Mouse (Mus musculus) NIH3T3 (cell line): ENCODE measurements at regions not wholly inside any gene's neighbourhood (a gene's known extent, or its start where the extent isn't known, plus 50 kb on each side); places are given as distances from the start of the nearest gene placed in this dataset.
"Not testable (repeated sequence)": the region's sequence is repeated elsewhere in the genome, so short reads cannot be mapped to it uniquely, and the experiment has no call there.

Experiments used
- DNase-seq: peaks from one replicate; pipeline ENCODE4 v3.0.0-alpha.2; 2012; ENCODE audit warnings: low read depth

- no peak for DNase-seq
Observed at GRCm38 (mm10) chr17:48650556-48650955, 195.9 kb downstream of the Unc5cl start.

- no peak for DNase-seq
Observed at GRCm38 (mm10) chr17:48672749-48673148, 218.0 kb downstream of the Unc5cl start.

GRCm38 (mm10) chr17:48678216-48678832 is 223.6 kb downstream of the Unc5cl start:
- no peak for DNase-seq

GRCm38 (mm10) chr17:48680331-48680730 is 225.6 kb downstream of the Unc5cl start:
- no peak for DNase-seq

GRCm38 (mm10) chr17:48688944-48689343 is 234.2 kb downstream of the Unc5cl start:
- DNase-seq: no peak

- DNase-seq: no peak
Observed at GRCm38 (mm10) chr17:48698456-48698855, 233.7 kb upstream of the Lrfn2 start.

DNA sequence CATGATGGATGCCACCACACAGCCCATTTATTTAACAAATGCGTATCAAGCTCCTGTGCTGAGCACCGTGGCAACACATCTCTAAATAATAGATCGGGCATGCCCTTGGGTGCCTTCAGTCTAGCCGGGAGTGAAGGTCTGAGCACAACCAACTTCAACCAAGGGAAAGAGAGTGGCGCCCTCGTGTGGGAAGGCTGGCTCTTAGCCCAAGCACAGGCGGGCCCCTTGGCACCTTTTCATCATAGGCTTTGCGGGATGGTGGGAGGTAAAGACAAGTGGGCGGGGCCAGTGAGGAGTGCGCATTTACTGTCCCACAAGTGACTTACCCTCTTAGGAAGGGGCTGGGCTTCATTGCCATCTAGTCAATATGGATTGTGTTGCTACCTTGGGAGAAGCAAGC is 231.6 kb upstream of the Lrfn2 start:
- DNase-seq: no peak

- no peak for DNase-seq
Observed at GRCm38 (mm10) chr17:48720506-48720905, 211.7 kb upstream of the Lrfn2 start.

- no peak for DNase-seq
Observed at GRCm38 (mm10) chr17:48723286-48723685, 208.9 kb upstream of the Lrfn2 start.

GRCm38 (mm10) chr17:48724513-48725112 is 207.6 kb upstream of the Lrfn2 start:
- no peak for DNase-seq

- DNase-seq: no peak
Observed at GRCm38 (mm10) chr17:48726460-48726859, 205.7 kb upstream of the Lrfn2 start.

- no peak for DNase-seq
Observed at GRCm38 (mm10) chr17:48733801-48734200, 198.4 kb upstream of the Lrfn2 start.

GRCm38 (mm10) chr17:48737181-48737580 is 195.0 kb upstream of the Lrfn2 start:
- not testable (repeated sequence) for DNase-seq

- DNase-seq: no peak
Observed at GRCm38 (mm10) chr17:48738708-48739107, 193.5 kb upstream of the Lrfn2 start.

DNA sequence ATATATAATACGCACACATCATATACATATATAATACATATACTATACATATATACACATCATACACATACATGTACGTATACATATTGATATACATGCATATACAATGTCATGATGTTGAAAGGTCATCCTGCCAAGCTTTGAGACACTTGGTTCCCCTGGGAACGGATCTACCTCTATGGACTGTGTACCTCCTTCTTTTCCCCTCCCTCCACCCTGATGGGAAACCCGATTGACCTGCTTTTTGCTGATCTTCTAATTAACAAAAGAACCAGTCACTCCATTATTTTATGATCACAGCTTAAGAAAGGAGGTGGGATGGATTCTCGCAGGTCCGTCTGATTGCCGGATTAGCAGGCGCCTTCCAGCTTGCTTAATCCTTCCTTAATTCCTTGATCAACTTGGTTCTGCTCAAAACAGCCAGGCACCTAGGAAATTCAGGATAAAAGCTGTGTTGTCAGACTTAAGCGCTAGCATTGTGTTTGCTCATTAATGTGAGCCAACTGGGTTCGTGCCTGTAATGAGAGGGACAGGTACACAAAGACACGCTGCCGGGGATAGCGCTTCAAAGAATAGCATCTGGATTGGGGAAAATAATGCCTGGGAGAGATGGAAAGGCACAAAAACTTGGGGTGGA is 189.3 kb upstream of the Lrfn2 start:
- no peak for DNase-seq

DNA sequence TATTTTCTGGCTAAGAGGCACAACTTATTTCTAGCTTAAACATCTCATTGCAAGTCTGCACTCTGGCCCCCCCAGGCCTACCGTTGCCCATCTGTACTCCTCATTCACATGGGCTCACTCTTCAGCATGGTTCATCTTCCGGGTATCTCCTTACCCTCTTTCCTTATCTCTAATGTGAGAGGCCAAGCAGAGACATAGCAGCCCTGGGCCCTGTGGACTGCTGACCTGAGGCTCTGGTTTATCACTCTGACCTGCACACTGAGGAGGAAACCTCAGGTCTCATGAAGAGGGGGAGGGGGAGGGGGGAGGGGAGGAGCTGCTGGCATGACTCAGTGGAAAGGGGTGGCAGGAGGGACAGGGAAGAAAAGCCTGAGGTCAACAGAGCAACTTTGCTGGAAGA is 162.1 kb upstream of the Lrfn2 start:
- DNase-seq: no peak

- no peak for DNase-seq
Observed at GRCm38 (mm10) chr17:48771721-48772320, 160.4 kb upstream of the Lrfn2 start.

- no peak for DNase-seq
Observed at GRCm38 (mm10) chr17:48774172-48774890, 157.8 kb upstream of the Lrfn2 start.

DNA sequence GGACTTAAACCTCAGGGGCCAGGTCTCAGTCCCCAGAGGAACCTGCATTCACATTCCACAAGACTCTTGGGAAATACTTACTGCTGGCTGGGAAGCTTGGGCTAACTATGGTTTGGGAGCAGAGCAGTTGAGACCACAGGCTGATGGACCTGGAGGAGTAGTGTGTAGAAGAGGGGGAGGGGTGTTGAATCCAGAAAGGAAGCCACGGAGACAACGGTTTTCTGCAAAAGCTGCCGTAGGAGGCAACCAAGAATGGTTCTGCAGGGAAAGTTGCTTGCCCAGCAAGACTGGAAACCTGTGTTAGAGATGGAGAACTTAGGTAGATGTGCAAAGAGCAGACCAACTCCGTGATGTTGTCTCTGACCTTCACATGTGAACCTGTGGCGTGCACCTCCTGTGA is 156.7 kb upstream of the Lrfn2 start:
- no peak for DNase-seq

DNA sequence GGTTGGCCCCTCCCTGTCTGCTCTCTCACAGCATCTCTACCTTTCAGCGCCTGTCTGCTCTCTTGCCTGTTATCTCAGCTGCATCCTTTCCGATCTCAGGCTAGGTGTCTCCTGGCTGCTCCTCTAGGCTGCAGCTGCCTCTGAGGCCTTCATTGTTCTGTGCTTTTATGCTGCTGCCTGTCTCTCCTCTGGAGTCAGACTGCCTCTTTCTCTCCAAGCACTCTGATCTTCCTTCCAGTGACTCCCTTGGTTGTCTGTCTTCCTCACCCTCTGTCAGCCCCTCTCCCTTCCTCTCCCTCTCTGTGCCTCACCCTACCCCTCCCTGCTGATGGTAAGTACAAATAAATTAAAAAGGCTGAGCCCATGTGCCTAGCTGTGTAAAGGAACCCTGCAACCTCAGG is 155.7 kb upstream of the Lrfn2 start:
- no peak for DNase-seq

- no peak for DNase-seq
Observed at GRCm38 (mm10) chr17:48780217-48780616, 152.0 kb upstream of the Lrfn2 start.

DNA sequence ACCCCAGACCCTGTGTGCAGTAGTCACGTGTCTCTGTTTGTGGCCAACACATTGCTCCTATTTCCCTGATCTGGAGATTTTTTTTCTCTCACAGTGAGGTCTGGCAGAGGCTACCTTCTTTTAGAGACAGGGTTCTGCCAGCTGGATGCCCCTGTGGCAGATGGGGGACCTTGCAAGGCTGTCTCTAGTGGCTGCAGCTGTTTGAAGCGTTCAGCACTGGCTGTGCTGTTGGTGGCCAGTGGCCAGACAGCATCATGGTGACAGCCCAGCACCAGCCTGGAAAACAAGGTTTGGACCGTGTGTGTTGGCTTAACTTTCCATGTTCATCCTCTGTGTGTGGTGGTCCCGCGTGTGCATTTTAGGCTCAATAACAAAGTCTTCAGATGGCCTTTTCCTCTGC is 147.8 kb upstream of the Lrfn2 start:
- DNase-seq: no peak

GRCm38 (mm10) chr17:48786501-48786900 is 145.7 kb upstream of the Lrfn2 start:
- DNase-seq: no peak
